Mouse (Mus musculus): ENCODE measurements around the gene Dph1. TPM values are rescaled to one million over a fixed set of nuclear protein-coding genes. Genes with fewer than 3 reads are reported as not detected.
"Not testable (repeated sequence)": the region's sequence is repeated elsewhere in the genome, so short reads cannot be mapped to it uniquely, and the experiment has no call there.

Gene Dph1
- polyA plus RNA-seq, 1 experiment from 2014 or later, result 16.6 TPM

- Histone ChIP-seq H3K4me3 (replicated peaks) (no peak overlapping the region), H3K4me2 (no peak overlapping the region), H3K27me3 (no peaks in the 10 kb centered on the region), H3K9me3 (no peaks in the 10 kb centered on the region), H3K9ac (no peak overlapping the region), H3K36me3 (replicated peaks) (peaks cover 33% of the 10 kb centered on the region), H3K27ac (no peak overlapping the region), H3K4me1 (peaks cover 17% of the 10 kb centered on the region)
- ATAC-seq (ENCODE audit: low FRiP score), result no peak
- WGBS, result 62% methylated on average over 2 of the region's 2 CpGs
Measured at GRCm38 (mm10) chr11:75184986-75185385, 6.1 kb downstream of the Dph1 start.

- Histone ChIP-seq H3K27me3 (no peaks in the 10 kb centered on the region), H3K9me3 (no peaks in the 10 kb centered on the region), H3K27ac (no peak overlapping the region), H3K36me3 (replicated peaks) (peaks cover 33% of the 10 kb centered on the region), H3K9ac (no peak overlapping the region), H3K4me2 (no peak overlapping the region), H3K4me1 (peaks cover 14% of the 10 kb centered on the region), H3K4me3 (replicated peaks) (no peak overlapping the region)
- 91% methylated on average over 5 of the region's 5 CpGs for WGBS
- no peak for ATAC-seq (ENCODE audit: low FRiP score)
Measured at GRCm38 (mm10) chr11:75184573-75184972, 6.5 kb downstream of the Dph1 start.

GRCm38 (mm10) chr11:75183917-75184570 is 7.0 kb downstream of the Dph1 start:
- no peaks in the 10 kb centered on the region for H3K9me3 ChIP-seq
- no peak overlapping the region for H3K27ac ChIP-seq
- 89% methylated on average over 2 of the region's 2 CpGs for WGBS
- no peaks in the 10 kb centered on the region for H3K27me3 ChIP-seq
- H3K4me3 ChIP-seq (replicated peaks), result no peak overlapping the region
- no peak overlapping the region for H3K4me2 ChIP-seq
- no peak overlapping the region for H3K9ac ChIP-seq
- peaks cover 33% of the 10 kb centered on the region for H3K36me3 ChIP-seq (replicated peaks)
- H3K4me1 ChIP-seq, result peaks cover 14% of the 10 kb centered on the region
- no peak for ATAC-seq (ENCODE audit: low FRiP score)

GRCm38 (mm10) chr11:75178672-75179208 is 12.3 kb downstream of the Dph1 start, which contains the start of gene Ovca2:
Gene Ovca2 (minus strand): TSS chr11:75178835.
- H3K4me1 ChIP-seq, result peaks cover 22% of the 10 kb centered on the region
- H3K27ac ChIP-seq, result peak within 1 kb of the TSS; percentile 85
- 1% methylated on average over 33 of the region's 33 CpGs for WGBS
- peak within 1 kb of the TSS; percentile 65 for H3K4me3 ChIP-seq (replicated peaks)
- peak within 1 kb of the TSS; percentile 82 for H3K9ac ChIP-seq
- no peaks in the 10 kb centered on the region for H3K9me3 ChIP-seq
- peak; percentile 95 for ATAC-seq (ENCODE audit: low FRiP score)
- H3K27me3 ChIP-seq, result peaks cover 13% of the 10 kb centered on the region
- peak within 1 kb of the TSS; percentile 75 for H3K4me2 ChIP-seq
- peaks cover 38% of the 10 kb centered on the region; the same call in 1 of the 2 replicates for H3K36me3 ChIP-seq (replicated peaks)

GRCm38 (mm10) chr11:75178011-75178410 is 13.0 kb downstream of the Dph1 start:
- 61% methylated on average over 12 of the region's 12 CpGs for WGBS
- Histone ChIP-seq H3K4me3 (replicated peaks) (peak overlapping the region; percentile 65), H3K9ac (peak overlapping the region; percentile 82), H3K27ac (peak overlapping the region; percentile 85; the same call in 1 of the 2 replicates), H3K4me1 (peaks cover 28% of the 10 kb centered on the region), H3K36me3 (replicated peaks) (peaks cover 32% of the 10 kb centered on the region; the same call in 1 of the 2 replicates), H3K27me3 (peaks cover 18% of the 10 kb centered on the region), H3K9me3 (no peaks in the 10 kb centered on the region), H3K4me2 (peak overlapping the region; percentile 75)
- no peak for ATAC-seq (ENCODE audit: low FRiP score)

GRCm38 (mm10) chr11:75174574-75174973 is 16.5 kb downstream of the Dph1 start:
- not testable (repeated sequence) for ATAC-seq (ENCODE audit: low FRiP score); H3K4me3 ChIP-seq (replicated peaks); H3K9me3 ChIP-seq; H3K9ac ChIP-seq; H3K4me2 ChIP-seq; H3K27ac ChIP-seq
- Histone ChIP-seq H3K36me3 (replicated peaks) (peaks cover 13% of the 10 kb centered on the region; the same call in 1 of the 2 replicates), H3K4me1 (peaks cover 56% of the 10 kb centered on the region), H3K27me3 (peaks cover 53% of the 10 kb centered on the region)
- 81% methylated on average over 6 of the region's 6 CpGs for WGBS

- WGBS, result 2% methylated on average over 15 of the region's 15 CpGs
- Histone ChIP-seq H3K9me3 (no peaks in the 10 kb centered on the region), H3K27me3 (peaks cover 61% of the 10 kb centered on the region), H3K9ac (peak overlapping the region; percentile 56), H3K36me3 (replicated peaks) (peaks cover 13% of the 10 kb centered on the region; the same call in 1 of the 2 replicates), H3K27ac (no peak overlapping the region), H3K4me2 (peak overlapping the region; percentile 72), H3K4me3 (replicated peaks) (peak overlapping the region; percentile 70), H3K4me1 (peaks cover 57% of the 10 kb centered on the region)
- ATAC-seq (ENCODE audit: low FRiP score), result no peak
Measured at GRCm38 (mm10) chr11:75173799-75174165, 17.3 kb downstream of the Dph1 start.

- H3K27me3 ChIP-seq, result peaks cover 66% of the 10 kb centered on the region
- under 1% methylated on average over 70 of the region's 71 CpGs for WGBS
- peak; percentile 71 for ATAC-seq (ENCODE audit: low FRiP score)
- H3K27ac ChIP-seq, result peak overlapping the region; percentile 73
- H3K36me3 ChIP-seq (replicated peaks), result peaks cover 13% of the 10 kb centered on the region; the same call in 1 of the 2 replicates
- H3K9ac ChIP-seq, result peak overlapping the region; percentile 56
- peak overlapping the region; percentile 72 for H3K4me2 ChIP-seq
- no peaks in the 10 kb centered on the region for H3K9me3 ChIP-seq
- peaks cover 62% of the 10 kb centered on the region for H3K4me1 ChIP-seq
- H3K4me3 ChIP-seq (replicated peaks), result peak overlapping the region; percentile 70
Measured at GRCm38 (mm10) chr11:75173095-75173798, 17.8 kb downstream of the Dph1 start.

GRCm38 (mm10) chr11:75172151-75173094 is 18.6 kb downstream of the Dph1 start:
- no peak overlapping the region for H3K27ac ChIP-seq
- peak overlapping the region; percentile 40 for H3K9ac ChIP-seq
- H3K4me2 ChIP-seq, result peak overlapping the region; percentile 72
- ATAC-seq (ENCODE audit: low FRiP score), result no peak
- no peaks in the 10 kb centered on the region for H3K9me3 ChIP-seq
- H3K4me1 ChIP-seq, result peaks cover 62% of the 10 kb centered on the region
- peaks cover 9% of the 10 kb centered on the region; the same call in 1 of the 2 replicates for H3K36me3 ChIP-seq (replicated peaks)
- peak overlapping the region; percentile 70 for H3K4me3 ChIP-seq (replicated peaks)
- H3K27me3 ChIP-seq, result peaks cover 74% of the 10 kb centered on the region
- WGBS, result under 1% methylated on average over 75 of the region's 75 CpGs

- no peak for ATAC-seq (ENCODE audit: low FRiP score)
- H3K4me1 ChIP-seq, result peaks cover 71% of the 10 kb centered on the region
- H3K9me3 ChIP-seq, result no peaks in the 10 kb centered on the region
- WGBS, result 6% methylated on average over 17 of the region's 17 CpGs
- H3K27me3 ChIP-seq, result peaks cover 85% of the 10 kb centered on the region
- peak overlapping the region; percentile 70; the same call in 1 of the 2 replicates for H3K4me3 ChIP-seq (replicated peaks)
- peaks cover 4% of the 10 kb centered on the region; the same call in 1 of the 2 replicates for H3K36me3 ChIP-seq (replicated peaks)
- H3K4me2 ChIP-seq, result peak overlapping the region; percentile 72
- no peak overlapping the region for H3K27ac ChIP-seq
- no peak overlapping the region for H3K9ac ChIP-seq
Measured at GRCm38 (mm10) chr11:75171186-75171865, 19.7 kb downstream of the Dph1 start.

- no peak overlapping the region for H3K27ac ChIP-seq
- peak; percentile 51 for ATAC-seq (ENCODE audit: low FRiP score)
- H3K9ac ChIP-seq, result peak overlapping the region; percentile 18; the same call in 1 of the 2 replicates
Measured at GRCm38 (mm10) chr11:75170136-75170751, 20.8 kb downstream of the Dph1 start.

More at GRCm38 (mm10) chr11:75170136-75170751, 20.8 kb downstream of the Dph1 start:
- Histone ChIP-seq H3K27me3 (peaks cover 89% of the 10 kb centered on the region), H3K4me1 (peaks cover 82% of the 10 kb centered on the region), H3K4me3 (replicated peaks) (peak overlapping the region; percentile 44), H3K4me2 (peak overlapping the region; percentile 83), H3K9me3 (no peaks in the 10 kb centered on the region), H3K36me3 (replicated peaks) (no peaks in the 10 kb centered on the region)
- under 1% methylated on average over 38 of the region's 38 CpGs for WGBS
